Mouse (Mus musculus): ENCODE results near the gene Hoga1. TPM values are rescaled to one million over a fixed set of nuclear protein-coding genes. Genes with fewer than 3 reads are reported as not detected.

Gene Hoga1
- polyA plus RNA-seq, 1 experiment from 2014 or later, result 1.7 TPM

DNA sequence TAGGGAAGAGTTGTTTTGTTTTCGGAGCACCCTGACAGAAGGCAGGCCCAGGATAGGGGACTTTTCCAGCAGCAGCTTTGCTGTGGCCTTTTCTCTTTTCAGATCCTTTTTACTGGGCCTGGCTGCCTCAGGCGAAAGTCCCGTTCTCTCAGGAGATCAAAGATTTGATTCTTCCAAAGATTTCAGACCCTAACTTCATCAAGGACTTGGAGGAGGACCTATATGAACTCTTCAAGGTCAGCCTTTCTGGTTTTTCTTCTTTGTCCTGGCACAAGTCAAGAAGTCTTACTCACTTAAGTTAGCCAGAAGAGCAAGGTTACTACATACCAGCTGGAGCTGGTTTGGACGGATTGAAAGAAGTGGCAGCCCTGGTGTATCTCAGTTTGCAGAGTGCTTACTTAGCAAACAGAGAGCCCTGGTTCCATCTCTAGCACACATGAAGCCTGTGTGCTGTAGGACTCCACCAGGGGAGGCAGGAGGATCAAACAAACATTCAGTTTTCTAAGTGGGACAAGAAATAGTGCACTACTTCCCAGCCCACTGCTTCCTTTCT, 70.4 kb downstream of the Hoga1 start:
- H3K36me3 ChIP-seq (ENCODE audit: control insufficient read depth, insufficient read depth, low read length), result peaks cover 35% of the 10 kb centered on the region
- H3K4me3 ChIP-seq (ENCODE audit: low read depth, low read length), result no peak overlapping the region
- no peaks in the 10 kb centered on the region for H3K9me3 ChIP-seq (ENCODE audit: control insufficient read depth, low read depth, low read length)
- H3K27ac ChIP-seq (ENCODE audit: low read length), result no peak overlapping the region
- no peaks in the 10 kb centered on the region for H3K27me3 ChIP-seq (ENCODE audit: control insufficient read depth, insufficient read depth, low read length)
- no peaks in the 10 kb centered on the region for H3K4me1 ChIP-seq (ENCODE audit: control insufficient read depth, insufficient read depth, low read length)
- 89% methylated on average over 4 of the region's 4 CpGs for WGBS
- ATAC-seq (ENCODE audit: insufficient number of reproducible peaks, insufficient read depth, low FRiP score, low read depth), result no peak
- H3K9ac ChIP-seq (replicated peaks; ENCODE audit: low read depth, low read length), result no peak overlapping the region
- H3K4me2 ChIP-seq (replicated peaks; ENCODE audit: low read depth, low read length), result no peak overlapping the region

DNA sequence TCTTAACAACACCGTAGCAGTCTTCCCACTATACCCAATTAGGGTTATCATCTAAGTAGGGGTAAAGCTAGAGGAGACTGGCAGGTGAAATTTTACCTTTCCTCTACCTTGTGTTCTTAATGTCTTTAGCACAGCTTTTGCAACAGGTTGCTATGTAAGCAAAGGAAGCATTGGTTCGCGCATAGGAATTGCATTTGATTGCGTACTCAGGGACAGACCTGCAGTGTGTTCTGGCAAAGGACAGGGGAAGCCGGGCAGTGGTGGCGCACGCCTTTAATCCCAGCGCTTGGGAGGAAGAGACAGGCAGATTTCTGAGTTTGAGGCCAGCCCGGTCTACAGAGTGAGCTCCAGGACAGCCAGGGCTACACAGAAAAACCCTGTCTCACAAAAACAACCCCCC, 72.7 kb downstream of the Hoga1 start:
- Histone ChIP-seq H3K27ac (ENCODE audit: low read length) (no peak overlapping the region), H3K9ac (replicated peaks; ENCODE audit: low read depth, low read length) (no peak overlapping the region), H3K4me1 (ENCODE audit: control insufficient read depth, insufficient read depth, low read length) (no peaks in the 10 kb centered on the region), H3K36me3 (ENCODE audit: control insufficient read depth, insufficient read depth, low read length) (peaks cover 53% of the 10 kb centered on the region), H3K4me2 (replicated peaks; ENCODE audit: low read depth, low read length) (no peak overlapping the region), H3K27me3 (ENCODE audit: control insufficient read depth, insufficient read depth, low read length) (no peaks in the 10 kb centered on the region), H3K4me3 (ENCODE audit: low read depth, low read length) (no peak overlapping the region), H3K9me3 (ENCODE audit: control insufficient read depth, low read depth, low read length) (no peaks in the 10 kb centered on the region)
- ATAC-seq (ENCODE audit: insufficient number of reproducible peaks, insufficient read depth, low FRiP score, low read depth), result no peak
- 92% methylated on average over 9 of the region's 9 CpGs for WGBS

DNA sequence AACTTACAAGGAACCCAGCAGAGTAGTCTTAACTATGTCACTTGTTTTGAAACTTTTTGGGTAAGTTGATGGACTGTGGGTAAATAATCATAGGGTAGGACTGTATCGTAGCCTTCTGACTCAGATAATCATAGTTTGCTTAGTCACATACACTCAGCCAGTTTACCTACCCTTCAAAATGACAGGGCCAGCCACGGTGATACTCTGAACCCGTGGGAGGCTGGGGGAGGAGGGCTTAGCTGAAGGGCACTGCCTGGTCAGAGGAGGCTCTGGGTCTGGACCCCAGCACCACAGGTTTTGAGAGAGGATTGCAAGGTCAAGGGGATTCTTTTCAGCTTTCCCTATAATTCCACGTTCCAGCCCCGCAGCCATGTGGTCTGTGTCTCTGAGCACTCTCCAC, 73.2 kb downstream of the Hoga1 start:
- ATAC-seq (ENCODE audit: insufficient number of reproducible peaks, insufficient read depth, low FRiP score, low read depth), result no peak
- Histone ChIP-seq H3K27me3 (ENCODE audit: control insufficient read depth, insufficient read depth, low read length) (no peaks in the 10 kb centered on the region), H3K9me3 (ENCODE audit: control insufficient read depth, low read depth, low read length) (no peaks in the 10 kb centered on the region), H3K27ac (ENCODE audit: low read length) (no peak overlapping the region), H3K4me1 (ENCODE audit: control insufficient read depth, insufficient read depth, low read length) (no peaks in the 10 kb centered on the region), H3K4me3 (ENCODE audit: low read depth, low read length) (no peak overlapping the region), H3K4me2 (replicated peaks; ENCODE audit: low read depth, low read length) (no peak overlapping the region), H3K9ac (replicated peaks; ENCODE audit: low read depth, low read length) (no peak overlapping the region), H3K36me3 (ENCODE audit: control insufficient read depth, insufficient read depth, low read length) (peaks cover 55% of the 10 kb centered on the region)
- WGBS, result 75% methylated on average over 5 of the region's 5 CpGs

DNA sequence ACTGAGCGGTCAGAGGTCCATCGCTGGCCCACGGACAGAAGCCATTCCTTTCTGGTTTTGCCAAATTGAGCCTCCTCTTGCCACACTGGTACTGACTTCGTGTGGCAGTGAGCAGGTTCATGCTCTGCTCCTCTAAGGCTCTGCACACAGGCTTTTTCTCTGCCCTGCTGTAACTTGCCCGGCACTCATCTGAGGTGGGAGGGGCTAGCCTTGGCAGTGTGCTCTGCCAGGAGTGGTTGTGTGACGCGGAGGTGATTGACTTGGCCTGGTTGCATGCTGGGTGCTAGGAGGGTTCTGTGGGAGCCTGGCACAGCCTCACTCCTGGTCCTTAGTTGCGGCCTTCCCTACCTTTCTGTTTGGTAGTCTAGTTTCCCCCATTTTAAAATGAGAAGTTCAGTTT, 75.0 kb downstream of the Hoga1 start:
- Histone ChIP-seq H3K9me3 (ENCODE audit: control insufficient read depth, low read depth, low read length) (no peaks in the 10 kb centered on the region), H3K36me3 (ENCODE audit: control insufficient read depth, insufficient read depth, low read length) (peaks cover 45% of the 10 kb centered on the region), H3K27ac (ENCODE audit: low read length) (no peak overlapping the region), H3K9ac (replicated peaks; ENCODE audit: low read depth, low read length) (no peak overlapping the region), H3K27me3 (ENCODE audit: control insufficient read depth, insufficient read depth, low read length) (no peaks in the 10 kb centered on the region), H3K4me2 (replicated peaks; ENCODE audit: low read depth, low read length) (no peak overlapping the region), H3K4me3 (ENCODE audit: low read depth, low read length) (no peak overlapping the region), H3K4me1 (ENCODE audit: control insufficient read depth, insufficient read depth, low read length) (no peaks in the 10 kb centered on the region)
- WGBS, result 90% methylated on average over 8 of the region's 8 CpGs
- ATAC-seq (ENCODE audit: insufficient number of reproducible peaks, insufficient read depth, low FRiP score, low read depth), result no peak

Other genes with a start within 250 kb of the Hoga1 start
- gene Arhgap19, start 243.6 kb upstream of the Hoga1 start, polyA plus RNA-seq (2014; fragmentation: Nextera tagmentation; extraction: Ambion mirVana), result 25.2 and 25.7 TPM in 2 replicates
- gene Frat1, start 215.6 kb upstream of the Hoga1 start, polyA plus RNA-seq (2014; fragmentation: Nextera tagmentation; extraction: Ambion mirVana), result 12.9 and 14.1 TPM in 2 replicates
- gene Frat2, start 197.5 kb upstream of the Hoga1 start, polyA plus RNA-seq (2014; fragmentation: Nextera tagmentation; extraction: Ambion mirVana), result 3.5 and 5.0 TPM in 2 replicates
- gene Rrp12, start 149.4 kb upstream of the Hoga1 start, polyA plus RNA-seq (2014; fragmentation: Nextera tagmentation; extraction: Ambion mirVana), result 10.8 and 10.9 TPM in 2 replicates
- 651 and 721 TPM in 2 replicates for gene Pgam1, start 133.7 kb upstream of the Hoga1 start, polyA plus RNA-seq (2014; fragmentation: Nextera tagmentation; extraction: Ambion mirVana)
- 73.2 and 79.9 TPM in 2 replicates for gene Exosc1, start 112.2 kb upstream of the Hoga1 start, polyA plus RNA-seq (2014; fragmentation: Nextera tagmentation; extraction: Ambion mirVana)
- 65.8 and 70.1 TPM in 2 replicates for gene Zdhhc16, start 112.1 kb upstream of the Hoga1 start, polyA plus RNA-seq (2014; fragmentation: Nextera tagmentation; extraction: Ambion mirVana)
- 37.6 and 44.1 TPM in 2 replicates for gene Mms19, start 64.5 kb upstream of the Hoga1 start, polyA plus RNA-seq (2014; fragmentation: Nextera tagmentation; extraction: Ambion mirVana)
- 10.4 and 10.8 TPM in 2 replicates for gene Ubtd1, start 63.8 kb upstream of the Hoga1 start, polyA plus RNA-seq (2014; fragmentation: Nextera tagmentation; extraction: Ambion mirVana)
- gene Ankrd2, start 9.6 kb upstream of the Hoga1 start, polyA plus RNA-seq (2014; fragmentation: Nextera tagmentation; extraction: Ambion mirVana), result 0.30 TPM in 1 of 2 replicates, not detected in the other
- 0.24 TPM in 1 of 2 replicates, not detected in the other for gene 4933411K16Rik, start 6.6 kb downstream of the Hoga1 start, polyA plus RNA-seq (2014; fragmentation: Nextera tagmentation; extraction: Ambion mirVana)
- 27.0 and 27.6 TPM in 2 replicates for gene Morn4, start 40.7 kb downstream of the Hoga1 start, polyA plus RNA-seq (2014; fragmentation: Nextera tagmentation; extraction: Ambion mirVana)
- 17.2 and 22.7 TPM in 2 replicates for gene Pi4k2a, start 44.9 kb downstream of the Hoga1 start, polyA plus RNA-seq (2014; fragmentation: Nextera tagmentation; extraction: Ambion mirVana)
- gene Avpi1, start 83.4 kb downstream of the Hoga1 start, polyA plus RNA-seq (2014; fragmentation: Nextera tagmentation; extraction: Ambion mirVana), result 44.2 and 46.9 TPM in 2 replicates
- gene Marveld1, start 101.8 kb downstream of the Hoga1 start, polyA plus RNA-seq (2014; fragmentation: Nextera tagmentation; extraction: Ambion mirVana), result 13.2 and 15.6 TPM in 2 replicates
- 15.7 and 20.0 TPM in 2 replicates for gene Zfyve27, start 118.3 kb downstream of the Hoga1 start, polyA plus RNA-seq (2014; fragmentation: Nextera tagmentation; extraction: Ambion mirVana)
- 11.1 and 13.0 TPM in 2 replicates for gene Sfrp5, start 156.6 kb downstream of the Hoga1 start, polyA plus RNA-seq (2014; fragmentation: Nextera tagmentation; extraction: Ambion mirVana)
- gene Golga7b, start 202.0 kb downstream of the Hoga1 start, polyA plus RNA-seq (2014; fragmentation: Nextera tagmentation; extraction: Ambion mirVana), result 0.83 and 0.97 TPM in 2 replicates

Measured in stomach, embryonic 14.5 days (tissue).